Mouse (Mus musculus): Measurements from ENCODE around the gene Wdr17. TPM values are rescaled to one million over a fixed set of nuclear protein-coding genes. Genes with fewer than 3 reads are reported as not detected.

Wdr17 gene
- polyA plus RNA-seq, 1 experiment = 1.5 TPM

DNA sequence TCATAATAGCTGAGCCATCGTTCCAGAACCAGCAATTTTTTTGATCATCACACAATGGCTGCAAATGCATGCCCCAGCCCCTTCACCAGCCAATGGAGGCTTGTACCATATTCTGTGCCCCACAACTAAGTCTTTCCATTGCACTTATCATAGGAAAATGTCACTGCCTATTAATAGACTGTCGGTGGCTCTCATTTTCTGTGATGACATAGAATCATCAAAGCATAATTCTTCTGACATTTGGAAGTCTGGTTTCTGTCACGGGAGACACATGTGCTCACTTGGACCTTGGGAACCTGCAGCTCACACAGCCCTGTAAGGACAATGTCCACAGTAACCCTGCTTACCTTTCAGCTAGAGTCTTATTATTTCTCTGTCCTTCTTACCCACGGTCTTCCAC, 424 bp downstream of the Wdr17 start:
- TF ChIP-seq POLR2A (IDR thresholded peaks at IDR 0.05; ENCODE audit: low read depth, low read length) (no peak), CTCF (IDR thresholded peaks at IDR 0.05; ENCODE audit: borderline replicate concordance, insufficient read depth, low read length) (no peak)
- Histone ChIP-seq H3K4me1 (ENCODE audit: control insufficient read depth, insufficient read depth, low read length) (no peaks in the 10 kb centered on the region), H3K4me3 (ENCODE audit: insufficient read depth, low read length) (no peak overlapping the region), H3K27ac (ENCODE audit: insufficient read depth, low read length) (no peak overlapping the region)

- Histone ChIP-seq H3K27ac (ENCODE audit: insufficient read depth, low read length) (no peak overlapping the region), H3K4me3 (ENCODE audit: insufficient read depth, low read length) (no peak overlapping the region), H3K4me1 (ENCODE audit: control insufficient read depth, insufficient read depth, low read length) (no peaks in the 10 kb centered on the region)
- no peak for TF ChIP-seq CTCF (IDR thresholded peaks at IDR 0.05; ENCODE audit: borderline replicate concordance, insufficient read depth, low read length)
- TF ChIP-seq POLR2A (IDR thresholded peaks at IDR 0.05; ENCODE audit: low read depth, low read length) = no peak
Observed at GRCm38 (mm10) chr8:54876458-54876857, 10.5 kb downstream of the Wdr17 start.

- Histone ChIP-seq H3K4me1 (ENCODE audit: control insufficient read depth, insufficient read depth, low read length) (no peaks in the 10 kb centered on the region), H3K27ac (ENCODE audit: insufficient read depth, low read length) (no peak overlapping the region), H3K4me3 (ENCODE audit: insufficient read depth, low read length) (no peak overlapping the region)
- TF ChIP-seq POLR2A (IDR thresholded peaks at IDR 0.05; ENCODE audit: low read depth, low read length) (no peak), CTCF (IDR thresholded peaks at IDR 0.05; ENCODE audit: borderline replicate concordance, insufficient read depth, low read length) (no peak)
Observed at GRCm38 (mm10) chr8:54864761-54865064, 22.3 kb downstream of the Wdr17 start.

DNA sequence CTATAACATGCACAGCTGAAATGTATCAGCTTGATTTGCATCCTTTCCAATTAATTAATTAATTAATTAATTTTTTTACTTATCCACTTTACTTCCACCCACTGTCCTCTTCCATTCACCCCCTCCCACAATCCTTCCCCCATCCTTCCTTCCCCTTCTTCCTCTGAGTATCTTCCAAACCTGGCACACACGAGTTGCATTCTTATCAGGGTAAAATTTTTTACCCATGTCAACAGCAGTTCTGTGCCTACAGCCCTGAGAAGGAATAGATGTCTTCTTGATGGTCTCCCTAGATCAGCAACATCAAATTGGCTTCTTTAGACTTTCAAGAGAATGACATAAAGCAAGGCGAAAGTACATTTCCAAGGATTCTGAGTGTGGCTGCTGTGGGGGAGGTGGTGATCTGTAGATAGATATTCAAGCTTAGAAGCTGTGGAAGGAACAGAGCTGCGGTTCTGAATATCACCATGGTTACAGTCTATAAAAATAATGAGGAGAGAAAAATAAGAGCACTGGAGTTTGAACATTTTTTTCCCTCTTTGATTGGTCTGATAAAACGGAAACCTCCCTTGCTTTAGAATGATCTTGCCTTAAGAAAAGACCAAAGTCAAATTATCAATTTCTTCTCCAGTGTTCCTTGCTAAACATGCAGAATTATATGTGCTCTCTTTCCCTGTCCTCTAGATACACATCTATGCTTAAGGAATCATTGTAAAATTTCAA, 22.8 kb downstream of the Wdr17 start:
- no peak for TF ChIP-seq POLR2A (IDR thresholded peaks at IDR 0.05; ENCODE audit: low read depth, low read length)
- TF ChIP-seq CTCF (IDR thresholded peaks at IDR 0.05; ENCODE audit: borderline replicate concordance, insufficient read depth, low read length) = no peak
- Histone ChIP-seq H3K4me1 (ENCODE audit: control insufficient read depth, insufficient read depth, low read length) (no peaks in the 10 kb centered on the region), H3K4me3 (ENCODE audit: insufficient read depth, low read length) (no peak overlapping the region), H3K27ac (ENCODE audit: insufficient read depth, low read length) (no peak overlapping the region)

DNA sequence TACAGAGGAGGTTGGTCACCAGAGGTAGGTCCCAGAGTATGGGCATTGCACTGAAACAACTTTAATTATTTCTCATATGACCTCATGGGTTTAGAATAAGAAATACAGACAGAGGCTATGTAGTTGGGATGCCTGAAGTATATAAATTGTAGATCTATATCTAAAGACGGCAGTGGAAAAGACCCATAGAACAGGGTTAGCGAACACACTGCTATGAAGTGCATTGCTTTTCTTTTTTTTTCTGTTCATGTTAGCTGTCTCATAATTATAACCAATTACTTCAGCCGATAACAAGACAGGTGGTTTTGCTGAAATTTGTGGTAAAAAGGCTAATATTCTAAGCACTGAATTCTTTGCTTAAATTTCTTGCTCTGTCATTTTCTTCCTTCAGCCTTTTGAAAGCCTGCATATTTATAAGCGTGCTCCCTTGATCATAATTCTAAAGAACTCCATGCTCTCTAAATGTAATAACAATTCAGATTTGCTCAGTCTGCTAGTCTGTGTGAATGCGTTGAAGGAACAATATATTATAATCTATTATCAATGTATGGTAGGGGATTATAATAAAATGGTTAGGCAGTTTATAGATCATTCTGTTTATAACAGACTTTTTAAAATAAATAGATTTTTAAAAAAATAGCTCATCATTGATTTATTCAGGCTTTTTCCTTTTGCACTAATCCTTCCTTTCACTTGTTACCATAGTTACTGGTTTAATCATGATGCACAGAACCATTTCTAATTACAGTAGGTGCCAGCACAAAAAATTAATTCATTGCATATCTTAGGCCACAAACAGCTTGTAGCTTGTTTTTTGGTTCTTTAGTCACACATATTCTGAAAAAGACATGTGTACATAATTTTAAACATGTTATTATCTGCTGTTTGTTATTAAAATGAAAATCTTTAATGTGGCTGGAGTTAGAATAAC, 50.7 kb downstream of the Wdr17 start:
- H3K27ac ChIP-seq (ENCODE audit: insufficient read depth, low read length) = no peak overlapping the region
- no peak overlapping the region for H3K4me3 ChIP-seq (ENCODE audit: insufficient read depth, low read length)
- no peak for TF ChIP-seq CTCF (IDR thresholded peaks at IDR 0.05; ENCODE audit: borderline replicate concordance, insufficient read depth, low read length)
- no peak for TF ChIP-seq POLR2A (IDR thresholded peaks at IDR 0.05; ENCODE audit: low read depth, low read length)
- no peaks in the 10 kb centered on the region for H3K4me1 ChIP-seq (ENCODE audit: control insufficient read depth, insufficient read depth, low read length)

- Histone ChIP-seq H3K4me3 (ENCODE audit: insufficient read depth, low read length) (no peak overlapping the region), H3K27ac (ENCODE audit: insufficient read depth, low read length) (no peak overlapping the region), H3K4me1 (ENCODE audit: control insufficient read depth, insufficient read depth, low read length) (no peaks in the 10 kb centered on the region)
- TF ChIP-seq CTCF (IDR thresholded peaks at IDR 0.05; ENCODE audit: borderline replicate concordance, insufficient read depth, low read length) = no peak
- no peak for TF ChIP-seq POLR2A (IDR thresholded peaks at IDR 0.05; ENCODE audit: low read depth, low read length)
Observed at GRCm38 (mm10) chr8:54829794-54830426, 57.1 kb downstream of the Wdr17 start.

GRCm38 (mm10) chr8:54827974-54828373, 59.0 kb downstream of the Wdr17 start:
- Histone ChIP-seq H3K4me3 (ENCODE audit: insufficient read depth, low read length) (no peak overlapping the region), H3K27ac (ENCODE audit: insufficient read depth, low read length) (no peak overlapping the region), H3K4me1 (ENCODE audit: control insufficient read depth, insufficient read depth, low read length) (no peaks in the 10 kb centered on the region)
- TF ChIP-seq CTCF (IDR thresholded peaks at IDR 0.05; ENCODE audit: borderline replicate concordance, insufficient read depth, low read length) (no peak), POLR2A (IDR thresholded peaks at IDR 0.05; ENCODE audit: low read depth, low read length) (no peak)

GRCm38 (mm10) chr8:54822956-54823355, 64.0 kb downstream of the Wdr17 start:
- Histone ChIP-seq H3K4me3 (ENCODE audit: insufficient read depth, low read length) (no peak overlapping the region), H3K27ac (ENCODE audit: insufficient read depth, low read length) (no peak overlapping the region), H3K4me1 (ENCODE audit: control insufficient read depth, insufficient read depth, low read length) (no peaks in the 10 kb centered on the region)
- TF ChIP-seq CTCF (IDR thresholded peaks at IDR 0.05; ENCODE audit: borderline replicate concordance, insufficient read depth, low read length) (no peak), POLR2A (IDR thresholded peaks at IDR 0.05; ENCODE audit: low read depth, low read length) (no peak)

DNA sequence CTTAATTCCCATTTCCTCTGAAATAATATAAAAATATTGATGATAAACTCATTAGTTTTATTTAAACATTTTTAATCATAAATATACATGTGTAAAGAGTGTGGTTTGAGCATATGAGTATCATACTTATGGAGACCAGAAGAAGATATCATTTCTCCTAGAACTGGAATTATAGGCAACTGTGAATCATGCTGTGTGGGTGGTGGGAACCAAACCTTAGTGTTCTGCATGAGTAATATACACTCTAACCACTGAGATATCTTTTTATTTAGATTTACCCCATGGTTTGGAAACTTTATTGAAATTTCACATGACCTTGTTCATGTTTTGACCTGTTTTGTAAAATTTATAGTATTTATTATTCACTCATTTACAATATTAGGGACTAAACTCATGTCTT, 68.3 kb downstream of the Wdr17 start:
- Histone ChIP-seq H3K27ac (ENCODE audit: insufficient read depth, low read length) (no peak overlapping the region), H3K4me1 (ENCODE audit: control insufficient read depth, insufficient read depth, low read length) (no peaks in the 10 kb centered on the region), H3K4me3 (ENCODE audit: insufficient read depth, low read length) (no peak overlapping the region)
- no peak for TF ChIP-seq POLR2A (IDR thresholded peaks at IDR 0.05; ENCODE audit: low read depth, low read length)
- no peak for TF ChIP-seq CTCF (IDR thresholded peaks at IDR 0.05; ENCODE audit: borderline replicate concordance, insufficient read depth, low read length)
